Mouse (Mus musculus): ENCODE data around the gene Itprid2. TPM values are rescaled to one million over a fixed set of nuclear protein-coding genes. Genes with fewer than 3 reads are reported as not detected.

Itprid2 gene
- total and polyA plus RNA-seq, 3 experiments = 9.0 to 21.5 TPM; not detected in 1

- DNase-seq (ENCODE audit: low read depth, low spot score) = no peak
- TF ChIP-seq MAX (IDR thresholded peaks at IDR 0.05; ENCODE audit: low read length) (no peak), BHLHE40 (IDR thresholded peaks at IDR 0.05; ENCODE audit: borderline replicate concordance, low read depth, low read length) (no peak), SIN3A (IDR thresholded peaks at IDR 0.05; ENCODE audit: low read length) (no peak), MEF2A (IDR thresholded peaks at IDR 0.05; ENCODE audit: extremely low read depth, insufficient replicate concordance, low read depth, low read length, poor library complexity, severe bottlenecking) (no peak), ELF1 (IDR thresholded peaks at IDR 0.05; ENCODE audit: low read depth, low read length) (no peak), TBP (IDR thresholded peaks at IDR 0.05; ENCODE audit: low read depth, low read length) (no peak), ZC3H11A (IDR thresholded peaks at IDR 0.05; ENCODE audit: low read depth, low read length) (no peak), CHD2 (IDR thresholded peaks at IDR 0.05; ENCODE audit: low read length) (no peak), MXI1 (IDR thresholded peaks at IDR 0.05; ENCODE audit: low read depth, low read length) (no peak), GABPA (IDR thresholded peaks at IDR 0.05; ENCODE audit: low read depth, low read length) (no peak), MYB (IDR thresholded peaks at IDR 0.05; ENCODE audit: low read depth, low read length) (no peak), USF2 (IDR thresholded peaks at IDR 0.05; ENCODE audit: borderline replicate concordance in 1 of 2, insufficient read depth in 1 of 2, low read depth in 1 of 2, low read length in 2 of 2) (no peak), MAFK (IDR thresholded peaks at IDR 0.05; ENCODE audit: borderline replicate concordance, low read depth, low read length) (no peak), NRF1 (IDR thresholded peaks at IDR 0.05; ENCODE audit: insufficient read depth, low read depth, low read length, poor library complexity, severe bottlenecking) (no peak), CTCF (IDR thresholded peaks at IDR 0.05 in 2 of 3, conservative IDR thresholded peaks at IDR 0.05 in 1 of 3; ENCODE audit: control insufficient read depth in 1 of 3, insufficient read depth in 1 of 3, low read depth in 2 of 3, low read length in 3 of 3, poor library complexity in 1 of 3, severe bottlenecking in 1 of 3) (no peak), MAZ (IDR thresholded peaks at IDR 0.05; ENCODE audit: low read depth, low read length) (no peak), ETS1 (IDR thresholded peaks at IDR 0.05; ENCODE audit: low read depth, low read length) (no peak), ZMIZ1 (IDR thresholded peaks at IDR 0.05; ENCODE audit: low read depth, low read length) (no peak), ZKSCAN1 (IDR thresholded peaks at IDR 0.05; ENCODE audit: low read depth, low read length) (no peak)
- Histone ChIP-seq H3K9me3 (replicated peaks; ENCODE audit: insufficient read depth, low read length) (no peaks in the 10 kb centered on the region), H3K27me3 (ENCODE audit: control insufficient read depth in 1 of 2, insufficient read depth in 2 of 2, low read length in 2 of 2) (peaks cover 0 to 1% of the 10 kb centered on the region in 2 experiments; a peak in 3 of 4 replicates), H3K9ac (ENCODE audit: control insufficient read depth, low read depth, low read length, poor library complexity, severe bottlenecking) (no peak overlapping the region), H3K4me3 (ENCODE audit: control insufficient read depth in 1 of 2, insufficient read depth in 1 of 2, low read depth in 2 of 2, low read length in 2 of 2) (no peak overlapping the region), H3K36me3 (ENCODE audit: control insufficient read depth in 1 of 2, insufficient read depth in 2 of 2, low read length in 2 of 2) (no peaks in the 10 kb centered on the region), H3K79me2 (ENCODE audit: control insufficient read depth, insufficient read depth, low read length, poor library complexity) (no peaks in the 10 kb centered on the region), H3K4me1 (ENCODE audit: control insufficient read depth in 1 of 2, insufficient read depth in 2 of 2, low read length in 2 of 2) (no peaks in the 10 kb centered on the region; a peak in 1 of 4 replicates), H3K27ac (ENCODE audit: control insufficient read depth, low read depth, low read length) (no peak overlapping the region)
Measured at GRCm38 (mm10) chr2:79627624-79628023, 7.5 kb upstream of the Itprid2 start.

- Histone ChIP-seq H3K36me3 (ENCODE audit: control insufficient read depth in 1 of 2, insufficient read depth in 2 of 2, low read length in 2 of 2) (no peaks in the 10 kb centered on the region; a peak in 1 of 4 replicates), H3K27me3 (ENCODE audit: control insufficient read depth in 1 of 2, insufficient read depth in 2 of 2, low read length in 2 of 2) (peaks cover 0 to 1% of the 10 kb centered on the region in 2 experiments; a peak in 3 of 4 replicates), H3K79me2 (ENCODE audit: control insufficient read depth, insufficient read depth, low read length, poor library complexity) (no peaks in the 10 kb centered on the region; the same call in 1 of the 2 replicates), H3K9ac (ENCODE audit: control insufficient read depth, low read depth, low read length, poor library complexity, severe bottlenecking) (no peak overlapping the region), H3K4me3 (ENCODE audit: control insufficient read depth in 1 of 2, insufficient read depth in 1 of 2, low read depth in 2 of 2, low read length in 2 of 2) (no peak overlapping the region), H3K9me3 (replicated peaks; ENCODE audit: insufficient read depth, low read length) (no peaks in the 10 kb centered on the region), H3K27ac (ENCODE audit: control insufficient read depth, low read depth, low read length) (no peak overlapping the region), H3K4me1 (ENCODE audit: control insufficient read depth in 1 of 2, insufficient read depth in 2 of 2, low read length in 2 of 2) (no peaks in the 10 kb centered on the region)
- DNase-seq (ENCODE audit: low read depth, low spot score) = no peak
- no peak for TF ChIP-seq POLR2A (IDR thresholded peaks at IDR 0.05; ENCODE audit: control insufficient read depth in 1 of 2, insufficient read depth in 1 of 2, low read depth in 1 of 2, low read length in 2 of 2, poor library complexity in 1 of 2)
- no peak for TF ChIP-seq ZMIZ1 (IDR thresholded peaks at IDR 0.05; ENCODE audit: low read depth, low read length)
- no peak for TF ChIP-seq ZKSCAN1 (IDR thresholded peaks at IDR 0.05; ENCODE audit: low read depth, low read length)
- TF ChIP-seq USF2 (IDR thresholded peaks at IDR 0.05; ENCODE audit: borderline replicate concordance in 1 of 2, insufficient read depth in 1 of 2, low read depth in 1 of 2, low read length in 2 of 2) = no peak
- no peak for TF ChIP-seq RCOR1 (IDR thresholded peaks at IDR 0.05; ENCODE audit: low read depth, low read length)
- no peak for TF ChIP-seq ZNF384 (IDR thresholded peaks at IDR 0.05; ENCODE audit: low read depth, low read length)
- no peak for TF ChIP-seq MEF2A (IDR thresholded peaks at IDR 0.05; ENCODE audit: extremely low read depth, insufficient replicate concordance, low read depth, low read length, poor library complexity, severe bottlenecking)
Measured at GRCm38 (mm10) chr2:79630231-79630630, 4.9 kb upstream of the Itprid2 start.
